Mouse (Mus musculus) midbrain, postnatal 0 days (tissue): ENCODE measurements around the gene Pdzph1. TPM values are rescaled to one million over a fixed set of nuclear protein-coding genes. Genes with fewer than 3 reads are reported as not detected.

Source experiments
- ATAC-seq: fragments of 200-750 bp; cut with Nextera tagmentation; 2 replicates; pipeline ENCODE4 v1.8.0; 2017; ENCODE audit warnings: moderate number of reproducible peaks, mild to moderate bottlenecking, moderate TSS enrichment, moderate library complexity; ENCODE audit not compliant: low FRiP score
- DNase-seq: peaks from one replicate; pipeline ENCODE4 v3.0.0-alpha.2; 2015; ENCODE audit warnings: low spot score
- H3K27ac ChIP-seq: fragments of 300-500 bp; sonication (generic); 2 replicates; pipeline ENCODE4 v1.5.1; 2014; ENCODE audit warnings: low read depth, mild to moderate bottlenecking, low read length, mixed read lengths
- H3K27me3 ChIP-seq: fragments of 300-500 bp; sonication (generic); 2 replicates; pipeline ENCODE4 v1.6.1; 2014; ENCODE audit warnings: low read length, control low read depth, mixed read lengths; ENCODE audit not compliant: insufficient read depth
- H3K36me3 ChIP-seq: fragments of 300-500 bp; sonication (generic); 2 replicates; pipeline ENCODE4 v1.6.1; 2014; ENCODE audit warnings: low read length, control low read depth, mixed read lengths; ENCODE audit not compliant: insufficient read depth
- H3K4me1 ChIP-seq: fragments of 300-500 bp; sonication (generic); 2 replicates; pipeline ENCODE4 v1.6.1; 2014; ENCODE audit warnings: mild to moderate bottlenecking, control low read depth, antibody characterized with exemption, low read length, mixed read lengths; ENCODE audit not compliant: insufficient read depth
- H3K4me2 ChIP-seq: fragments of 300-500 bp; sonication (generic); 2 replicates; pipeline ENCODE4 v1.6.1; 2014; ENCODE audit warnings: low read depth, mild to moderate bottlenecking, low read length, mixed read lengths; ENCODE audit not compliant: poor library complexity, severe bottlenecking
- H3K4me3 ChIP-seq: fragments of 300-500 bp; sonication (generic); 2 replicates; pipeline ENCODE4 v1.5.1; 2014; ENCODE audit warnings: low read depth, mild to moderate bottlenecking, low read length, moderate library complexity
- H3K9ac ChIP-seq: fragments of 300-500 bp; sonication (generic); replicated peaks from 2 replicates; pipeline ENCODE4 v1.6.1; 2014; ENCODE audit warnings: mild to moderate bottlenecking, low read length, moderate library complexity, mixed read lengths; ENCODE audit not compliant: poor library complexity, severe bottlenecking
- H3K9me3 ChIP-seq: fragments of 300-500 bp; sonication (generic); 2 replicates; pipeline ENCODE4 v1.6.1; 2016; ENCODE audit warnings: low read length, control low read depth
- CTCF ChIP-seq: IDR thresholded peaks from 2 replicates; pipeline ENCODE4 v1.5.1; 2016; ENCODE audit warnings: antibody characterized with exemption, mild to moderate bottlenecking
- WGBS: fragments of 180-500 bp; shearing (Covaris S2); extraction: QIAGEN DNeasy Blood & Tissue Kit; methylation state at CpG from one replicate; pipeline ENCODE4 v1.1.7; 2014; 5-methylcytosine and 5-hydroxymethylcytosine counted together
- polyA plus RNA-seq: library from polyadenylated mRNA; unstranded; fragments of >200 nt; fragmentation: Nextera tagmentation; extraction: Ambion mirVana; gene quantifications from 2 replicates; pipeline ENCODE4 v1.2.1, GENCODE M21; 2015
- total RNA-seq: library from RNA; depleted of rRNA; stranded (reverse); fragments of >200 nt; gene quantifications from 2 replicates; pipeline ENCODE4 v1.2.3, GENCODE M21; 2014

Pdzph1 gene
- total and polyA plus RNA-seq, 2 experiments from 2014 or later: 2.2 to 6.4 TPM

DNA sequence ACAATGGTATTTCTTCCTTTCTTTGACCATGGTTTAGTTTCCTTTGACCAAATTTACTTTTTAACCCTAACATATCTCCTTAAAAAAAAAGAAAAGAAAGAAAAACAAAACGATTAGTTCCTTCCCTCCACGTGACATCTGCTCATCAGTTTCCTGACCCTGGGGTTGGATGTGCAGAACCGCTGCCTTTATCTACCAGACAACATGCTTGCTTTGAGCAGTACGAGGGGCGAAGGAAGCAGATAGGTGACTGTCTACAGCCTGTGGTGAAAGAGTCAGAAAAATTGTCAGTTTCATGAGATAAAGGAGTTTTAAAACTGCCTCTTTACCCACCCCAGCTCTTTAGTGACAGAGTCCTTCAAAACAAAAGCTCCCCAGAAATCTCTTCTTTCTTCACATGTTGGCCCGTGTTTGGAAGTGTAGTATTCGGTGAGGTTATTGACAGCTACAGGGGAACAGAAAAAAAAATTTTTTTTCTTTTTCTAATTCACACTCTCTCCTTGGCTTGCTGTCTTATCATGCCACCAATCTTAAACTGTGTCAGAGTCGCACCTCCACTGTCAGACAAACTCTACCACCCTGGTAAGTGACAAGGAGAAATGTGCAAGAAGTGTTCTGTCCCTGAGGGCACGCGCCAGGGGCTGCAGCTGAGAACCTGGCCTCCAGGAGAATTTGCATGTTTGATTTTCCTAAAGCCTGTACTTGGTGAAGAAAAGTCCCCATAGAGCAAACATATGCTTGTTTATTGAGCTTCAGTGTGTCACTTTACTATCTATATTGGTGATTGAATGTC lies 66.2 kb downstream of the Pdzph1 start:
- WGBS: 76% methylated on average over 10 of the region's 10 CpGs
- H3K4me1 ChIP-seq: no peaks in the 10 kb centered on the region
- H3K4me2 ChIP-seq: no peak overlapping the region
- ATAC-seq (no peak), DNase-seq (no peak)
- no peaks in the 10 kb centered on the region for H3K27me3 ChIP-seq
- no peaks in the 10 kb centered on the region for H3K9me3 ChIP-seq
- no peak overlapping the region for H3K4me3 ChIP-seq
- TF ChIP-seq CTCF: no peak
- no peak overlapping the region for H3K9ac ChIP-seq
- no peak overlapping the region for H3K27ac ChIP-seq
- H3K36me3 ChIP-seq: no peaks in the 10 kb centered on the region

DNA sequence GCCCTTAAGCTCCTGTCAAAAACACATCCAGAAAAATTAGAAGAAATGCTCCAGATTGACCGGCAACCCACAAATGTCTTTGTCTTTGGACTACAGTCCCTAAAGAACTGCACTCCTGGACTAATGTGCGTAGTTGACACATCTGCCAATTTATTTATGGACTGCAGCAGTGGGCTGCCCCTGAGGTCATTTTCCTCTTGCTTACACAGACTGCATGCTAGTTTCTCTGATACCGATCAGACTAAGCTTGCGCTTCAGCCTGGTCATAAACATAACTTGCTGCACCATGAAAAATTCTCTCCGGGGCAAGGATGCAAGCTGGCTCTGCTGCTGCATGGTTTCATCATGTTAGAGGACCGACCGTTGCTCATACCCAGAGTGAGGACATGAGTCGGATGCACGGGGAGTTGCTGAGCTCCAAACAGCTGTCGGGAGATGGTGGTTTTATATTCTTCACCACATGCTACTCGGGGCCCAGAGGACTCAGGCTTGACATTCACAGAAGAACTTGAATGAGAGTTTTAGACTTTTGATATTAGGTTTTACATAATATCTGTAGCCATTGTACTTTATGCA lies 67.2 kb downstream of the Pdzph1 start:
- Histone ChIP-seq H3K27me3 (no peaks in the 10 kb centered on the region), H3K4me1 (no peaks in the 10 kb centered on the region), H3K9me3 (no peaks in the 10 kb centered on the region), H3K4me2 (no peak overlapping the region), H3K36me3 (no peaks in the 10 kb centered on the region), H3K9ac (no peak overlapping the region), H3K4me3 (no peak overlapping the region), H3K27ac (no peak overlapping the region)
- WGBS: 48% methylated on average over 11 of the region's 11 CpGs
- ATAC-seq (no peak), DNase-seq (no peak)
- no peak for TF ChIP-seq CTCF

DNA sequence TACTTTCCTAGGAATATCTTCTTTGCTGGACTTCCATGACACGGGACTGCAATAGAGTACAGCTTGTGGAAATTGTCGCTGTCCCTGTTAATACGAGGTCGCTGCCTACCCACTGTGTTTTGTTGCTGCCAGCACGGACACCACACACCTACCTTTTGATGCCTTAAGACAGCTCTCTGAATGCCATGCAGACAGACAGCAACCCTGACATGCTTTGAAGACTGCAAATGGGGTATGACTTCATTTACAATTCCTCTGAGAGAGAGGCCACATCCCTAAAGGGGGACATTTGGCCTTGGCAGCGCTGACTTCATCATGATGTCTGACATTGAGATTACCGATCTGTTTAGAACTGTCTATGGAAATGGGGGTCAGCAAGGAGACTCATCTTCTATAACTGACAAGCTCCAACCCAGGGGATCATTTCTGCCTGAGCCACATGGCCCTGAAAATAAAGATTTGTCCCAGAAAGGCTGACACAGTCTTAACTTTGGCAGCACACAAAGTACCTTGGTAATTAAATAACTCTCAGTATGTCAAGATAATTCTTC lies 67.8 kb downstream of the Pdzph1 start:
- Histone ChIP-seq H3K27me3 (no peaks in the 10 kb centered on the region), H3K36me3 (no peaks in the 10 kb centered on the region), H3K27ac (no peak overlapping the region), H3K9me3 (no peaks in the 10 kb centered on the region), H3K4me3 (no peak overlapping the region), H3K9ac (no peak overlapping the region), H3K4me2 (no peak overlapping the region), H3K4me1 (no peaks in the 10 kb centered on the region)
- no peak for TF ChIP-seq CTCF
- no peak for DNase-seq
- no peak for ATAC-seq
- 46% methylated on average over 7 of the region's 7 CpGs for WGBS

DNA sequence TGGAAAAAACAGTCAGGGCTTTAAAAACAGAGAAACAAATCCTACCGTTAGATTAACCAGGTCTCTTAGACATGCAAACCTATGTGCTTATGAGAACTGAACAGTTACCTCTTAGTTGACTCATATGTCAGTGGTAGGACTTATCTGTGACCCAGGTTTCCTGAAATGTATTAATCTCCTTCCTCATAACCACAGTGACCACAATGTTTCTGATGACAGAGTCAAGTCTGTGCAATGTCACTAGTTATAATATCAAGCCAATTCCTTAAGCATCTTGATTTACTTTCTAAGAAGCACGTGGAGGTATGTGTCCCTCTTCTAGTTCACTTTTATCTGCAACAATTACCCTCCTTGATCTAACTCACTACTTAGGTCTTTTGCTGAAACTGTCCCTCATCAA lies 68.4 kb downstream of the Pdzph1 start:
- Histone ChIP-seq H3K27me3 (no peaks in the 10 kb centered on the region), H3K36me3 (no peaks in the 10 kb centered on the region), H3K4me2 (no peak overlapping the region)

DNA sequence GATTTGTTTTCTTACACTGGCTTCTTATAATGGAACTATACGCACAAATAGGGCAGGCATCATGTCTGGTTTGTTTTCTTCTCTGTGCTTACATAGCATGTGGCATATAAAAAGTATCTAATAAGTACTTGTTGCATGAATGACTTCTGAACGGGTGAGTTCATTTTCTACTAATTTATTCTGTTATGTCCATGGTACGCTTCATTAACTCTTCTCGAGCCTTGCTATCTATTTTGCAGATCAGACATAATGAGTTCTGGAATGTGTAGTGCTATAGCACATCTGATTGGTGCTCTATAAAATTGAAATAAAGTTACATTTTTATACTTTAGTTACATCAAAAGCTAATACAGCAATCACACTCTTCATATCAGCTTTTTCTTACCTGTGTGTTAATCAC lies 71.2 kb downstream of the Pdzph1 start:
- H3K4me1 ChIP-seq: no peaks in the 10 kb centered on the region
- H3K9ac ChIP-seq: no peak overlapping the region
- no peak overlapping the region for H3K4me3 ChIP-seq
- ATAC-seq (no peak), DNase-seq (no peak)
- H3K4me2 ChIP-seq: no peak overlapping the region
- H3K27me3 ChIP-seq: no peaks in the 10 kb centered on the region
- no peaks in the 10 kb centered on the region for H3K9me3 ChIP-seq
- no peak for TF ChIP-seq CTCF
- H3K27ac ChIP-seq: no peak overlapping the region
- H3K36me3 ChIP-seq: no peaks in the 10 kb centered on the region
- 51% methylated on average over 4 of the region's 4 CpGs for WGBS

More for the DNA sequence above, 68.4 kb downstream of the Pdzph1 start:
- H3K4me3 ChIP-seq: no peak overlapping the region
- no peak for DNase-seq
- 92% methylated on average over 2 of the region's 2 CpGs for WGBS
- H3K27ac ChIP-seq: no peak overlapping the region
- H3K9ac ChIP-seq: no peak overlapping the region
- TF ChIP-seq CTCF: no peak
- no peaks in the 10 kb centered on the region for H3K9me3 ChIP-seq
- ATAC-seq: no peak
- no peaks in the 10 kb centered on the region for H3K4me1 ChIP-seq

DNA sequence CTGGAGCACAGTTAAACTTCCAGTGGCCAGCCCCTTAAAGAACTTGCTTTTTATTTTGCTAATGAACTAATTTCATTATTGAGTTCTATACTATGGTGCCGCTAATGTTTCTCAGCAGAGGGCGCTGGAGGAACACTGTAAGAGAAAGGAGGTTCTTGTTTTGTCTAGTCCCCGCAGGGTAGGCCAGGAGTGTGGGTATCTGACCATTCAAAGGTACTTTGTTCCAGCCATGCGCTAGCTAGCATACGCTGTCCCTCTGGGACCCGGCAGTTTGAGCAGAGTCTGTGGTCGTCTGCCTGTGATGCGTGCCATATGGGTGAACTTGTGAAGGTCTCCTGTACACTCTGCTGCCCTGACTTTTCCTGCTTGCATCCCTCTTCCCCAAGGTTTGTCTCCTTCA lies 72.1 kb downstream of the Pdzph1 start:
- peak overlapping the region; percentile 15 for H3K4me2 ChIP-seq
- no peaks in the 10 kb centered on the region for H3K9me3 ChIP-seq
- peak; percentile 78 for TF ChIP-seq CTCF
- no peaks in the 10 kb centered on the region for H3K4me1 ChIP-seq
- 4% methylated on average over 8 of the region's 8 CpGs for WGBS
- no peak overlapping the region for H3K9ac ChIP-seq
- H3K4me3 ChIP-seq: no peak overlapping the region
- no peak overlapping the region for H3K27ac ChIP-seq
- ATAC-seq (peak; percentile 66), DNase-seq (peak; percentile 81)
- H3K27me3 ChIP-seq: no peaks in the 10 kb centered on the region
- no peaks in the 10 kb centered on the region for H3K36me3 ChIP-seq
